Mouse (Mus musculus) liver, postnatal 0 days (tissue): ENCODE results near the gene Tarbp1.

Source experiments
- CTCF ChIP-seq: sonication (generic); IDR thresholded peaks from 2 replicates; pipeline ENCODE4 v1.5.1; 2016; ENCODE audit warnings: antibody characterized with exemption, low read depth
- EP300 ChIP-seq: IDR thresholded peaks from 2 replicates; pipeline ENCODE4 v1.6.1; 2016; ENCODE audit warnings: antibody characterized with exemption, low read depth, mild to moderate bottlenecking

GRCm38 (mm10) chr8:126495461-126495860 lies 20.6 kb upstream of the Tarbp1 start:
- TF ChIP-seq CTCF (no peak), EP300 (no peak)
